Mouse (Mus musculus) E14TG2a.4 (cell line): ENCODE data around the gene Spen.

Experiments used
- H3K27me3 ChIP-seq: 2 replicates; pipeline ENCODE4 v1.6.1; 2014; ENCODE audit warnings: low read length, control low read depth; ENCODE audit not compliant: insufficient read depth
- H3K36me3 ChIP-seq: 2 replicates; pipeline ENCODE4 v1.6.1; 2014; ENCODE audit warnings: low read length, control low read depth; ENCODE audit not compliant: insufficient read depth
- H3K4me1 ChIP-seq: replicated peaks from 2 replicates; pipeline ENCODE4 v1.6.1; 2014; ENCODE audit warnings: low read depth, low read length, control low read depth
- H3K4me3 ChIP-seq: replicated peaks from 2 replicates; pipeline ENCODE4 v1.5.1; 2014; ENCODE audit warnings: mild to moderate bottlenecking, low read length
- H3K9me3 ChIP-seq: 2 replicates; pipeline ENCODE4 v1.6.1; 2014; ENCODE audit warnings: low read length, control low read depth
- CTCF ChIP-seq: conservative IDR thresholded peaks from 2 replicates; pipeline ENCODE4 v1.5.1; 2014; ENCODE audit warnings: low read length
- NANOG ChIP-seq: IDR thresholded peaks from 2 replicates; pipeline ENCODE4 v1.6.1; 2014; ENCODE audit warnings: borderline replicate concordance, low read length, mixed read lengths
- POU5F1 ChIP-seq: IDR thresholded peaks from 2 replicates; pipeline ENCODE4 v1.6.1; 2014; ENCODE audit warnings: low read length, borderline replicate concordance

Spen gene

GRCm38 (mm10) chr4:141538408-141539212, at the start of gene Spen:
Gene Spen, minus strand, starts transcription at chr4:141538597.
- H3K36me3 ChIP-seq: no peaks in the 10 kb centered on the region
- peaks cover 43% of the 10 kb centered on the region for H3K4me1 ChIP-seq
- peaks cover 10% of the 10 kb centered on the region; the same call in 1 of the 2 replicates for H3K27me3 ChIP-seq
- H3K9me3 ChIP-seq: no peaks in the 10 kb centered on the region
- TF ChIP-seq NANOG: no peak
- no peak for TF ChIP-seq POU5F1
- TF ChIP-seq CTCF: no peak
- H3K4me3 ChIP-seq: peak within 1 kb of the TSS; percentile 89

- no peak for TF ChIP-seq NANOG
- TF ChIP-seq CTCF: no peak
- no peak for TF ChIP-seq POU5F1
- peaks cover 97% of the 10 kb centered on the region for H3K36me3 ChIP-seq
- no peak overlapping the region for H3K4me3 ChIP-seq
- peaks cover 62% of the 10 kb centered on the region for H3K4me1 ChIP-seq
- H3K9me3 ChIP-seq: no peaks in the 10 kb centered on the region
- no peaks in the 10 kb centered on the region for H3K27me3 ChIP-seq
Observed at GRCm38 (mm10) chr4:141583919-141584318, 45.5 kb upstream of the Spen start.

- H3K4me1 ChIP-seq: peaks cover 68% of the 10 kb centered on the region
Observed at GRCm38 (mm10) chr4:141581051-141581450, 42.7 kb upstream of the Spen start.

GRCm38 (mm10) chr4:141578833-141579232, 40.4 kb upstream of the Spen start:
- TF ChIP-seq POU5F1 (no peak), CTCF (no peak), NANOG (no peak)
- Histone ChIP-seq H3K36me3 (peaks cover 72% of the 10 kb centered on the region), H3K4me1 (peaks cover 70% of the 10 kb centered on the region), H3K27me3 (no peaks in the 10 kb centered on the region), H3K9me3 (no peaks in the 10 kb centered on the region), H3K4me3 (no peak overlapping the region)

More at GRCm38 (mm10) chr4:141581051-141581450, 42.7 kb upstream of the Spen start:
- H3K4me3 ChIP-seq: no peak overlapping the region
- no peak for TF ChIP-seq NANOG
- TF ChIP-seq CTCF: no peak
- TF ChIP-seq POU5F1: no peak
- peaks cover 94% of the 10 kb centered on the region for H3K36me3 ChIP-seq
- H3K9me3 ChIP-seq: no peaks in the 10 kb centered on the region
- no peaks in the 10 kb centered on the region for H3K27me3 ChIP-seq

- Histone ChIP-seq H3K4me3 (0 out of 2 replicates have a peak overlapping the region, but pooled peaks have one; percentile 17), H3K4me1 (peaks cover 72% of the 10 kb centered on the region), H3K27me3 (no peaks in the 10 kb centered on the region), H3K9me3 (no peaks in the 10 kb centered on the region), H3K36me3 (peaks cover 53% of the 10 kb centered on the region)
- TF ChIP-seq CTCF (peak; percentile 74), POU5F1 (no peak), NANOG (no peak)
Observed at GRCm38 (mm10) chr4:141576877-141577276, 38.5 kb upstream of the Spen start.

GRCm38 (mm10) chr4:141576404-141576803, 38.0 kb upstream of the Spen start:
- peaks cover 75% of the 10 kb centered on the region for H3K4me1 ChIP-seq
- TF ChIP-seq CTCF: no peak
- TF ChIP-seq POU5F1: no peak
- H3K4me3 ChIP-seq: 0 out of 2 replicates have a peak overlapping the region, but pooled peaks have one; percentile 17

GRCm38 (mm10) chr4:141574789-141575702, 36.6 kb upstream of the Spen start:
- Histone ChIP-seq H3K9me3 (no peaks in the 10 kb centered on the region), H3K4me3 (peak overlapping the region; percentile 75), H3K4me1 (peaks cover 75% of the 10 kb centered on the region), H3K36me3 (peaks cover 35% of the 10 kb centered on the region), H3K27me3 (no peaks in the 10 kb centered on the region)
- TF ChIP-seq CTCF: peak; percentile 89
- TF ChIP-seq NANOG: no peak

More at GRCm38 (mm10) chr4:141576404-141576803, 38.0 kb upstream of the Spen start:
- no peaks in the 10 kb centered on the region for H3K27me3 ChIP-seq
- H3K36me3 ChIP-seq: peaks cover 49% of the 10 kb centered on the region
- no peaks in the 10 kb centered on the region for H3K9me3 ChIP-seq

GRCm38 (mm10) chr4:141573359-141573966, 35.1 kb upstream of the Spen start:
- no peak for TF ChIP-seq POU5F1
- TF ChIP-seq NANOG: no peak
- TF ChIP-seq CTCF: no peak
- Histone ChIP-seq H3K4me3 (peak overlapping the region; percentile 75), H3K36me3 (peaks cover 20% of the 10 kb centered on the region), H3K27me3 (no peaks in the 10 kb centered on the region), H3K4me1 (peaks cover 83% of the 10 kb centered on the region), H3K9me3 (no peaks in the 10 kb centered on the region)
